Mouse (Mus musculus) kidney, embryonic 15.5 days (tissue): ENCODE data around the gene Elk3. TPM values are rescaled to one million over a fixed set of nuclear protein-coding genes. Genes with fewer than 3 reads are reported as not detected.

Experiments used
- ATAC-seq: fragments of 200-750 bp; cut with Nextera tagmentation; replicated peaks from 2 replicates; pipeline ENCODE4 v1.8.0; 2017; ENCODE audit warnings: moderate TSS enrichment; ENCODE audit not compliant: low FRiP score
- H3K27ac ChIP-seq: fragments of 300-500 bp; sonication (generic); 2 replicates; pipeline ENCODE4 v1.5.1; 2015; ENCODE audit warnings: mild to moderate bottlenecking, inconsistent platforms
- H3K27me3 ChIP-seq: fragments of 300-500 bp; sonication (generic); 2 replicates; pipeline ENCODE4 v1.6.1; 2015; ENCODE audit warnings: inconsistent platforms
- H3K36me3 ChIP-seq: fragments of 300-500 bp; sonication (generic); 2 replicates; pipeline ENCODE4 v1.6.1; 2015; ENCODE audit warnings: inconsistent platforms
- H3K4me1 ChIP-seq: fragments of 300-500 bp; sonication (generic); 2 replicates; pipeline ENCODE4 v1.6.1; 2015; ENCODE audit warnings: inconsistent platforms
- H3K4me2 ChIP-seq: fragments of 300-500 bp; sonication (generic); 2 replicates; pipeline ENCODE4 v1.6.1; 2015; ENCODE audit warnings: moderate library complexity, mild to moderate bottlenecking, inconsistent platforms
- H3K4me3 ChIP-seq: fragments of 300-500 bp; sonication (generic); replicated peaks from 2 replicates; pipeline ENCODE4 v1.5.1; 2015; ENCODE audit warnings: mild to moderate bottlenecking, inconsistent platforms
- H3K9ac ChIP-seq: fragments of 300-500 bp; sonication (generic); 2 replicates; pipeline ENCODE4 v1.6.1; 2015; ENCODE audit warnings: mild to moderate bottlenecking, inconsistent platforms
- H3K9me3 ChIP-seq: fragments of 300-500 bp; sonication (generic); replicated peaks from 2 replicates; pipeline ENCODE4 v1.6.1; 2016; ENCODE audit warnings: inconsistent platforms
- WGBS: fragments of 180-500 bp; shearing (Covaris S2); methylation state at CpG from one replicate; pipeline ENCODE4 v1.1.7; 2015; ENCODE audit warnings: mixed read lengths; 5-methylcytosine and 5-hydroxymethylcytosine counted together
- polyA plus RNA-seq: library from polyadenylated mRNA; unstranded; fragments of >200 nt; fragmentation: Nextera tagmentation; extraction: Ambion mirVana; gene quantifications from 2 replicates; pipeline ENCODE4 v1.2.1, GENCODE M21; 2015

The Elk3 gene
- polyA plus RNA-seq, 1 experiment from 2014 or later = 41.9 TPM

- H3K4me1 ChIP-seq = peaks cover 43% of the 10 kb centered on the region
- peaks cover 52% of the 10 kb centered on the region for H3K36me3 ChIP-seq
- no peaks in the 10 kb centered on the region for H3K27me3 ChIP-seq
- H3K9me3 ChIP-seq = no peaks in the 10 kb centered on the region
- peak overlapping the region; percentile 76 for H3K27ac ChIP-seq
- peak overlapping the region; percentile 44 for H3K4me2 ChIP-seq
- 0 out of 2 replicates have a peak overlapping the region, but pooled peaks have one; percentile 6 for H3K4me3 ChIP-seq
- H3K9ac ChIP-seq = no peak overlapping the region
- 23% methylated on average over 16 of the region's 16 CpGs for WGBS
- ATAC-seq = peak; percentile 38
Observed at GRCm38 (mm10) chr10:93261132-93261980, 49.6 kb downstream of the Elk3 start.

DNA sequence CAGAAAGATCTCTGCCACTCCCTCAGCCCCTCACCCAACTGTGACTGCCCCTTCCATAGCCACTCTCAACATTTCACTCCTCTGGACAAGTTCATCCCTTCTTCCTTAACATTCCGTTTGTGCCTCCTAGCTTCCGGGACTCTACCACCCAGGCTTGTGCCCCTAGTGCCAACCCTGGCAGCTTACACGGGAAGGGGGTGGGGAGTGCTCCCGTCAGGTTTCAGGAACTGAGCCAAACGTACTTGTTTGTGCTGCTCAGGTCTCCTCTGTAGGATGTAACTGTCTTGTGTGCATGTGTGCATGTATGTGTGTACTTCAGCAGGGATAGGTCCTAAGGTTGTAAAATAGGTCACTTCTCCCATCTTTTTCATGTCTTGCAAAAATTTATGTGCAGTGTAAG, 51.1 kb downstream of the Elk3 start:
- Histone ChIP-seq H3K27me3 (no peaks in the 10 kb centered on the region), H3K4me2 (no peak overlapping the region), H3K36me3 (peaks cover 38% of the 10 kb centered on the region), H3K27ac (peak overlapping the region; percentile 27; the same call in 1 of the 2 replicates), H3K4me1 (peaks cover 51% of the 10 kb centered on the region), H3K9me3 (no peaks in the 10 kb centered on the region), H3K9ac (no peak overlapping the region), H3K4me3 (no peak overlapping the region)
- WGBS = 70% methylated on average over 5 of the region's 5 CpGs
- no peak for ATAC-seq

GRCm38 (mm10) chr10:93255294-93255693, 55.6 kb downstream of the Elk3 start:
- Histone ChIP-seq H3K4me3 (no peak overlapping the region), H3K27ac (0 out of 2 replicates have a peak overlapping the region, but pooled peaks have one; percentile 23)

DNA sequence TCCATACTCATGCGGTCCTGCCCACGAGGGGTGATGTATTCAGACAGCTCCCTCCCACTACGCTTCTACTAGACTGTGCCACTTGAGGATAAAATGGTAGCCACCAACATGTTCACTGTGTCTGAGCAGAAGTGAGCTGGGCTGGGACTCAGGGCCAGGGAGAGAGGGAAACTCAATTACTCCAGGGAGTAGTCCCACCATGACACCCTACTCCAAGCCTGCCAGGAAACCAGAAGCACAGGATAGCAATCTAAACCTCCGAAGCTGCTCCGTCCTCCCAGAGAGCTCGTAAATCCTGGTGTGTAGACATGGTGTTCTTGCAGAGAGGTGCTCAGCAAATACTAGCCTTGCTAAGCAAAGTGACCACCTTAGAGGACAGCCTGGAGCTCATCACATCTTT, 57.8 kb downstream of the Elk3 start:
- Histone ChIP-seq H3K4me1 (peaks cover 36% of the 10 kb centered on the region), H3K27ac (no peak overlapping the region), H3K36me3 (peaks cover 54% of the 10 kb centered on the region), H3K9ac (no peak overlapping the region), H3K4me3 (no peak overlapping the region), H3K27me3 (no peaks in the 10 kb centered on the region), H3K4me2 (no peak overlapping the region), H3K9me3 (no peaks in the 10 kb centered on the region)
- ATAC-seq = no peak
- 64% methylated on average over 6 of the region's 6 CpGs for WGBS

More at GRCm38 (mm10) chr10:93255294-93255693, 55.6 kb downstream of the Elk3 start:
- WGBS = 60% methylated on average over 13 of the region's 13 CpGs
- H3K36me3 ChIP-seq = peaks cover 44% of the 10 kb centered on the region
- H3K4me2 ChIP-seq = no peak overlapping the region
- H3K9ac ChIP-seq = no peak overlapping the region
- no peaks in the 10 kb centered on the region for H3K27me3 ChIP-seq
- no peak for ATAC-seq
- no peaks in the 10 kb centered on the region for H3K9me3 ChIP-seq
- H3K4me1 ChIP-seq = peaks cover 37% of the 10 kb centered on the region

- ATAC-seq = no peak
- Histone ChIP-seq H3K4me1 (peaks cover 39% of the 10 kb centered on the region), H3K9me3 (no peaks in the 10 kb centered on the region), H3K36me3 (peaks cover 56% of the 10 kb centered on the region), H3K9ac (no peak overlapping the region), H3K4me3 (no peak overlapping the region), H3K27me3 (no peaks in the 10 kb centered on the region), H3K4me2 (no peak overlapping the region), H3K27ac (no peak overlapping the region)
- 98% methylated on average over 2 of the region's 2 CpGs for WGBS
Observed at GRCm38 (mm10) chr10:93252661-93253060, 58.3 kb downstream of the Elk3 start.

- WGBS = 86% methylated on average over 8 of the region's 8 CpGs
- H3K36me3 ChIP-seq = peaks cover 56% of the 10 kb centered on the region
- ATAC-seq = no peak
- peak overlapping the region; percentile 42; the same call in 1 of the 2 replicates for H3K27ac ChIP-seq
- peaks cover 38% of the 10 kb centered on the region for H3K4me1 ChIP-seq
- no peaks in the 10 kb centered on the region for H3K9me3 ChIP-seq
- no peaks in the 10 kb centered on the region for H3K27me3 ChIP-seq
- no peak overlapping the region for H3K9ac ChIP-seq
- H3K4me2 ChIP-seq = no peak overlapping the region
- no peak overlapping the region for H3K4me3 ChIP-seq
Observed at GRCm38 (mm10) chr10:93251426-93251825, 59.5 kb downstream of the Elk3 start.

GRCm38 (mm10) chr10:93250436-93251317, 60.3 kb downstream of the Elk3 start:
- WGBS = 69% methylated on average over 24 of the region's 24 CpGs
- H3K9me3 ChIP-seq = no peaks in the 10 kb centered on the region
- no peak overlapping the region for H3K9ac ChIP-seq
- peaks cover 58% of the 10 kb centered on the region for H3K36me3 ChIP-seq
- no peak overlapping the region for H3K4me3 ChIP-seq
- H3K27me3 ChIP-seq = no peaks in the 10 kb centered on the region
- ATAC-seq = no peak
- peaks cover 36% of the 10 kb centered on the region for H3K4me1 ChIP-seq
- H3K27ac ChIP-seq = peak overlapping the region; percentile 42; the same call in 1 of the 2 replicates
- no peak overlapping the region for H3K4me2 ChIP-seq

GRCm38 (mm10) chr10:93249901-93250300, 61.0 kb downstream of the Elk3 start:
- 79% methylated on average over 7 of the region's 7 CpGs for WGBS
- H3K27ac ChIP-seq = no peak overlapping the region
- peaks cover 30% of the 10 kb centered on the region for H3K4me1 ChIP-seq
- H3K9ac ChIP-seq = no peak overlapping the region
- no peaks in the 10 kb centered on the region for H3K9me3 ChIP-seq
- H3K4me3 ChIP-seq = no peak overlapping the region
- no peaks in the 10 kb centered on the region for H3K27me3 ChIP-seq
- no peak overlapping the region for H3K4me2 ChIP-seq
- peaks cover 58% of the 10 kb centered on the region for H3K36me3 ChIP-seq
- ATAC-seq = no peak

- Histone ChIP-seq H3K4me2 (no peak overlapping the region), H3K27me3 (no peaks in the 10 kb centered on the region), H3K9ac (no peak overlapping the region), H3K4me3 (no peak overlapping the region), H3K9me3 (no peaks in the 10 kb centered on the region), H3K36me3 (peaks cover 52% of the 10 kb centered on the region), H3K27ac (peak overlapping the region; percentile 37; the same call in 1 of the 2 replicates), H3K4me1 (peaks cover 31% of the 10 kb centered on the region)
- 80% methylated on average over 8 of the region's 8 CpGs for WGBS
- no peak for ATAC-seq
Observed at GRCm38 (mm10) chr10:93248416-93248815, 62.5 kb downstream of the Elk3 start.

DNA sequence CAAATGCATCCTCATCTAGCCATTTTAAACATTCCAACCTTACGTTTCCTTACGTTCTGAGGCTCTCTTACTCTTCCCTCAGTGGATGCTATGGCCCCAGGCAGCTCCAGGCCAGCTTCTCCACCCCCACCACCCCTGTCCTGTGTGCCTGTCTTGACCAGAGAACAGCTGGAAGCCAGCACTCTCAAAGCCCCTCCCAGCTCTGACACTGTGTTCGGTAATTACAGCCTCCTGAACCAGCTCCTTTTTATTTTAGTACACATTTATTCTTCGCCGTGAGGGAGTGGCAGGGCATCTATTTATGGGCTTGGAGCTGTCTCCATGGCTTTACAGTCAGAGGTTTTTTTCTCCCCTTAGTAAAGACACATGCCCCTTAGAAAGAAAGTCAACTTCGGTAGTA, 63.0 kb downstream of the Elk3 start:
- Histone ChIP-seq H3K9ac (no peak overlapping the region), H3K4me2 (no peak overlapping the region), H3K9me3 (no peaks in the 10 kb centered on the region), H3K36me3 (peaks cover 47% of the 10 kb centered on the region), H3K27me3 (no peaks in the 10 kb centered on the region), H3K4me1 (peaks cover 27% of the 10 kb centered on the region), H3K27ac (peak overlapping the region; percentile 62; the same call in 1 of the 2 replicates), H3K4me3 (no peak overlapping the region)
- WGBS = 32% methylated on average over 6 of the region's 6 CpGs
- ATAC-seq = peak; percentile 71

DNA sequence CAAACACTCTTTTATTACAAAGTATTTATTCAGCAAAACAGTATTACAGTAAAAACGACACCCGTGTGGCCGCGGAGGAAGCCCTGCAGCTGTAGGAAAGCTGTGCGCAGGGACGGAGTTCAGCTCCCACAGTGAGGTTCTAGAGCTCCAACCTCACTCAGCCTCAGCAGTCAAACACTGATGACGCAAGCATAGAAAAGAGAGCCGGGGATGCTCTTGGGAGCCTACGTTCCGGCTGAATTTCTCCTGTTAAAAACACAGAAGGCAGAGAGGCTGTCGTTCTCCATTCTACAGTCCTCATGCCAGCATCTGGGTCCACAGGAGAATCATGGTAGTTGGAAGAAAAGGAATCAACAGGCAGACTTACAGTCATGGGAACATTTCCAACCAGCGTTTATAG, 63.5 kb downstream of the Elk3 start:
- no peak; the same call in 1 of the 2 replicates for ATAC-seq
- Histone ChIP-seq H3K9ac (no peak overlapping the region), H3K4me1 (peaks cover 27% of the 10 kb centered on the region), H3K4me2 (no peak overlapping the region), H3K9me3 (no peaks in the 10 kb centered on the region), H3K27ac (peak overlapping the region; percentile 62), H3K4me3 (no peak overlapping the region), H3K27me3 (no peaks in the 10 kb centered on the region), H3K36me3 (peaks cover 42% of the 10 kb centered on the region)
- WGBS = 82% methylated on average over 12 of the region's 12 CpGs
